Comparison of ENCODE assay signal across 17 mouse cellular contexts in genomic region chr1:34823353-34823752, GRCm38 (mm10). TPM values are rescaled to one million over a fixed set of nuclear protein-coding genes. Genes with fewer than 3 reads are reported as not detected.
DNase-seq lines count a peak whose midpoint lies in the region; ATAC-seq and TF ChIP-seq lines count a peak whose summit lies in the region.
"Had no signal": no experiment of that assay in that cellular context is flagged by ENCODE, and none has a peak within 500 bp of the region (broad histone marks: within the 10 kb centered on the region; RNA-seq: fewer than 3 reads in every experiment).

No protein-coding gene starts in this region.

- peaks cover 60% of the 10 kb centered on the region for H3K36me3 ChIP-seq in midbrain, embryonic 14.5 days (ENCODE audit: control insufficient read depth, insufficient read depth, low read length)

- no peak for ATAC-seq in midbrain, embryonic 14.5 days (ENCODE audit: low FRiP score, low TSS enrichment)
- ATAC-seq: hindbrain, postnatal 0 days; midbrain, embryonic 16.5 days had no signal

- no peak for TF ChIP-seq POLR2A in lung, adult 2 months (IDR thresholded peaks at IDR 0.05; ENCODE audit: borderline replicate concordance, extremely low read depth, low read depth, low read length)

- H3K4me2 ChIP-seq in midbrain, embryonic 14.5 days (ENCODE audit: low read length): no peak overlapping the region

- H3K9ac ChIP-seq in midbrain, embryonic 14.5 days (replicated peaks; ENCODE audit: low read length): no peak overlapping the region

- TF ChIP-seq CTCF in lung, adult 2 months (IDR thresholded peaks at IDR 0.05; ENCODE audit: insufficient read depth, low read length): no peak

- peaks cover 12% of the 10 kb centered on the region for H3K4me1 ChIP-seq in lung, adult 2 months (ENCODE audit: control insufficient read depth, insufficient read depth, low read length)
- H3K4me1 ChIP-seq in midbrain, embryonic 14.5 days (ENCODE audit: control insufficient read depth, insufficient read depth, low read length): no peaks in the 10 kb centered on the region
- H3K4me1 ChIP-seq: forebrain, embryonic 10.5 days had no signal

- WGBS in lung, adult 2 months: 59% methylated on average over 6 of the region's 6 CpGs
- WGBS in midbrain, embryonic 14.5 days: 94% methylated on average over 6 of the region's 6 CpGs

- intact Hi-C loops in heart, postnatal 10 days (cut with DNase I): no loop called here

- no peaks in the 10 kb centered on the region for H3K27me3 ChIP-seq in midbrain, embryonic 14.5 days (ENCODE audit: control insufficient read depth, insufficient read depth, low read length)

- peak; percentile 91 for DNase-seq in heart, adult 11 months
- no peak for DNase-seq in heart, postnatal 10 days
- DNase-seq in lung, adult 18-20 months: peak; percentile 52 to 55
- no peak for DNase-seq in lung, adult 2 months
- peak; percentile 36 for DNase-seq in lung, postnatal 14 days
- DNase-seq in midbrain, embryonic 14.5 days: no peak
- no peak for DNase-seq in thymus, postnatal 25 days
- DNase-seq: cerebellum, adult 2 months; heart, postnatal 14 days; liver; right cerebral cortex, postnatal 14 days; thymus, postnatal 14 days had no signal

- no peak overlapping the region for H3K4me3 ChIP-seq in lung, adult 2 months (replicated peaks; ENCODE audit: extremely low read depth, low read depth, low read length)
- H3K4me3 ChIP-seq in midbrain, embryonic 14.5 days (replicated peaks; ENCODE audit: low read depth, low read length): no peak overlapping the region
- H3K4me3 ChIP-seq: forebrain, embryonic 10.5 days; heart, adult 2 months had no signal

- H3K27ac ChIP-seq in midbrain, embryonic 14.5 days (replicated peaks; ENCODE audit: low read depth, low read length): no peak overlapping the region
- H3K27ac ChIP-seq: forebrain, embryonic 10.5 days; heart, adult 2 months; hindbrain, postnatal 0 days; stomach, postnatal 0 days had no signal

- H3K9me3 ChIP-seq in midbrain, embryonic 14.5 days (ENCODE audit: control insufficient read depth, low read length): no peaks in the 10 kb centered on the region
- H3K9me3 ChIP-seq: forebrain, embryonic 10.5 days had no signal

RNA-seq across cellular contexts. Expression of gene Fam168b, which starts 19.5 kb away (rescaled TPM):
- 10 to 100 TPM; 72.6 to 78.1 TPM for total RNA-seq in heart, postnatal 10 days (2021)
- polyA plus RNA-seq in lung, adult 2 months (2012; rRNA removed): 361 and 389 TPM in 2 replicates
- 116 and 131 TPM in 2 replicates for polyA plus RNA-seq in midbrain, embryonic 14.5 days (2014; fragmentation: Nextera tagmentation; extraction: Ambion mirVana)

RNA-seq across cellular contexts. Expression of gene Plekhb2, which starts 26.4 kb away (rescaled TPM):
- 10 to 100 TPM; 66.9 to 72.3 TPM for total RNA-seq in heart, postnatal 10 days (2021)
- 59.4 and 77.5 TPM in 2 replicates for polyA plus RNA-seq in lung, adult 2 months (2012; rRNA removed)
- 61.8 and 67.2 TPM in 2 replicates for polyA plus RNA-seq in midbrain, embryonic 14.5 days (2014; fragmentation: Nextera tagmentation; extraction: Ambion mirVana)

Comparison
In these comparisons a context has a peak if more than half of its experiments do, and no peak if none do; other contexts are left out.
1. DNase-seq: peak in heart, adult 11 months (single experiment), lung, adult 18-20 months (2 of 2) and lung, postnatal 14 days (single experiment); none in heart, postnatal 10 days (0 of 2), lung, adult 2 months (single experiment), midbrain, embryonic 14.5 days (single experiment) and thymus, postnatal 25 days (single experiment).